Mouse (Mus musculus) intestine, embryonic 16.5 days (tissue): ENCODE measurements around the gene Pate4. TPM values are rescaled to one million over a fixed set of nuclear protein-coding genes. Genes with fewer than 3 reads are reported as not detected.
"Not testable (repeated sequence)": the region's sequence is repeated elsewhere in the genome, so short reads cannot be mapped to it uniquely, and the experiment has no call there.

Experiments
- ATAC-seq: fragments of 200-750 bp; cut with Nextera tagmentation; 2 replicates; pipeline ENCODE4 v1.8.0; 2017; ENCODE audit warnings: moderate TSS enrichment, moderate library complexity
- H3K27ac ChIP-seq: fragments of 300-500 bp; sonication (generic); 2 replicates; pipeline ENCODE4 v1.5.1; 2014; ENCODE audit warnings: mild to moderate bottlenecking, low read length
- H3K27me3 ChIP-seq: fragments of 300-500 bp; sonication (generic); replicated peaks from 2 replicates; pipeline ENCODE4 v1.6.1; 2014; ENCODE audit warnings: low read length, control low read depth, mixed read lengths; ENCODE audit not compliant: control insufficient read depth, insufficient read depth
- H3K36me3 ChIP-seq: fragments of 300-500 bp; sonication (generic); 2 replicates; pipeline ENCODE4 v1.6.1; 2014; ENCODE audit warnings: low read length, control low read depth; ENCODE audit not compliant: control insufficient read depth, insufficient read depth
- H3K4me1 ChIP-seq: fragments of 300-500 bp; sonication (generic); 2 replicates; pipeline ENCODE4 v1.6.1; 2014; ENCODE audit warnings: low read length, control low read depth, mixed read lengths; ENCODE audit not compliant: control insufficient read depth, insufficient read depth
- H3K4me2 ChIP-seq: fragments of 300-500 bp; sonication (generic); 2 replicates; pipeline ENCODE4 v1.6.1; 2014; ENCODE audit warnings: low read depth, low read length, control low read depth
- H3K4me3 ChIP-seq: fragments of 300-500 bp; sonication (generic); 2 replicates; pipeline ENCODE4 v1.5.1; 2014; ENCODE audit warnings: mild to moderate bottlenecking, low read length
- H3K9ac ChIP-seq: fragments of 300-500 bp; sonication (generic); 2 replicates; pipeline ENCODE4 v1.6.1; 2014; ENCODE audit warnings: low read depth, low read length
- H3K9me3 ChIP-seq: fragments of 300-500 bp; sonication (generic); 2 replicates; pipeline ENCODE4 v1.6.1; 2016; ENCODE audit warnings: low read length, control low read depth; ENCODE audit not compliant: control insufficient read depth
- WGBS: fragments of 180-500 bp; shearing (Covaris S2); extraction: QIAGEN DNeasy Blood & Tissue Kit; methylation state at CpG from one replicate; pipeline ENCODE4 v1.1.7; 2014; 5-methylcytosine and 5-hydroxymethylcytosine counted together
- polyA plus RNA-seq: library from polyadenylated mRNA; unstranded; fragments of >200 nt; fragmentation: Nextera tagmentation; extraction: Ambion mirVana; gene quantifications from 2 replicates; pipeline ENCODE4 v1.2.1, GENCODE M21; 2015

The Pate4 gene
- polyA plus RNA-seq, result not detected in 2 replicates

DNA sequence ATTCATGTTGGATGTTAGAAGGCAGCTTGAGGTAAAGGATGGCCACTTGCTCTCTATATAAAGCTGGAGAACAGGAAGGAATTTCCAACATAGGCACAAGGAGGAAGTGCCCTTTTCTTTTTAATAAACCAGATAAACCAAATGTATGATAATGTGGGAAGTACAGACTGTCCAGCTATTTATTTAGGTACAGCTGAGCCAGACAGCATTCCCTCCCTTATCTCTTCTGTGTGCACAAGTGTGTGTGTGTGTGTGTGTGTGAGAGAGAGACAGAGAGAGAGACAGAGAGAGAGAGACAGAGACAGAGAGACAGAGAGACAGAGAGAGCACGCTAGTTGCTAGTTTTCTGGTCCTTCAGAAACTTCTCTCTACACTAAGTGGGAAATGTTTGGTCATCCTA, at the start of gene Pate4:
Pate4 (minus strand) TSS at position 101 of the 400 bp plus-strand sequence.
- no peaks in the 10 kb centered on the region for H3K4me1 ChIP-seq
- no peak within 1 kb of the TSS for H3K27ac ChIP-seq
- no peak within 1 kb of the TSS for H3K4me2 ChIP-seq
- H3K36me3 ChIP-seq, result no peaks in the 10 kb centered on the region
- 86% methylated on average over 1 of the region's 1 CpGs for WGBS
- H3K9ac ChIP-seq, result no peak within 1 kb of the TSS
- no peak for ATAC-seq
- H3K4me3 ChIP-seq, result no peak within 1 kb of the TSS
- no peaks in the 10 kb centered on the region for H3K9me3 ChIP-seq
- H3K27me3 ChIP-seq, result no peaks in the 10 kb centered on the region

DNA sequence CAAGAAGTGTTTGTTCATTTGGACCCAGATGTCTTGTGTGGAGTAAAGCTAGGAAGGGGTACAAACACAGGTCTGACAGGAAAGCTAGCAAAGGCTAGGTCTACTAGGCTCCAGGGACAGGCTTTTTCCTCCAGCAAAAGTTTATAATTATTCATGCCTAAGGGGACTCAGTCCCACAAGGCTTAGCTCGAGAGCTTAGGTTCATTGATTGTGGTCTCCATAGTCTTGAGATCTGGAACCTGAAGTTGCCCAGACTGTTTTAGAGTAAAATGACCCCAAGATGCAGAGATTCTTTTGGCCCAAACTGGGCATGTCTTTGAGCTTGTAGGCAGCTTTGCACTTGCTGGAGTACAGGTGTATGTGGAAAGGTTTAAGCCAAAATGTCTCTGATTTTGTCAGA, 36.4 kb upstream of the Pate4 start, which contains the start of gene Pate3:
Pate3 (minus strand) TSS at position 101 of the 400 bp plus-strand sequence.
- 75% methylated on average over 1 of the region's 1 CpGs for WGBS
- ATAC-seq, result no peak

DNA sequence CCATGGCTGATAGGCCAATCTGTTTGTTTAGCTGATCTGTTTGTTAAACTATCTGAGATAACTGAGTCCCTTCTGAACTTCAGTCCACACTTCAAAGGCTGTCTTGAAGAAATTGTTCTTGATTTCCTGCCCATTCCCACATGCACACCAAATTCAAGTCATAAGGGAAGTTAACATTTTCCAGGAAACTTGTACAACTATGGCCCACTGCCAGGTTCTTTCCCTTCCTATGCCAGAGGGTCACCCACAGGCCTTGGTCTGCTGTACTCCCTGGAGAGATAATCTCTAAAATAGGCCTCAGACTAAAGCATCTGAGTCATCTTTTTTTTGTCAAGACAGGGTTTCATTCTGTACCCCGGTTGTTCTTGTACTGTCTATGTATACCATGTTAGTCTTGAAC, 21.2 kb upstream of the Pate4 start:
- H3K9me3 ChIP-seq, result no peaks in the 10 kb centered on the region
- no peaks in the 10 kb centered on the region for H3K36me3 ChIP-seq
- H3K27me3 ChIP-seq, result no peaks in the 10 kb centered on the region
- no peak overlapping the region for H3K4me3 ChIP-seq
- H3K4me1 ChIP-seq, result no peaks in the 10 kb centered on the region
- no peak for ATAC-seq
- no peak overlapping the region for H3K9ac ChIP-seq
- H3K27ac ChIP-seq, result no peak overlapping the region
- no peak overlapping the region for H3K4me2 ChIP-seq
- 98% methylated on average over 1 of the region's 1 CpGs for WGBS

More for the DNA sequence above, 36.4 kb upstream of the Pate4 start, which contains the start of gene Pate3:
- Histone ChIP-seq H3K27ac (no peak within 1 kb of the TSS), H3K27me3 (no peaks in the 10 kb centered on the region), H3K9ac (no peak within 1 kb of the TSS), H3K4me3 (no peak within 1 kb of the TSS), H3K9me3 (no peaks in the 10 kb centered on the region), H3K4me1 (no peaks in the 10 kb centered on the region), H3K4me2 (no peak within 1 kb of the TSS), H3K36me3 (no peaks in the 10 kb centered on the region)

DNA sequence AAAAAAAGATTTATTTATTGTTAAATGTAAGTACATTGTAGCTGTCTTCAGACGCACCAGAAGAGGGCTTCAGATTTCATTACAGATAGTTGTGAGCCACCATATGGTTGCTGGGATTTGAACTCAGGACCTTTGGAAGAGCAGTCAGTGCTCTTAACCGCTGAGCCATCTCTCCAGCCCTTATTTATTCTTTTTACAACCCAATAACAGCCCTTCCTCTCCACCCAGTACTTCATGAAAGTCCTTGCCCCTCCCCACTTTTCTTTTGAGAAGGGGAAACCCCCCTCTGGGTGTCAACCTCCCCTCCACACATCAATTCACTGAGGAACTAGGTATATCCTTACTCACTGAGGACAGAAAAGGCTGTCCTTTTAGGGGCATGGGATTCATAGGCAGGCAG, 5.0 kb upstream of the Pate4 start:
- H3K4me3 ChIP-seq, H3K4me1 ChIP-seq, ATAC-seq, H3K9me3 ChIP-seq, H3K27ac ChIP-seq, H3K27me3 ChIP-seq, H3K36me3 ChIP-seq, H3K4me2 ChIP-seq, H3K9ac ChIP-seq: not testable (repeated sequence)
- 66% methylated on average over 2 of the region's 2 CpGs for WGBS

DNA sequence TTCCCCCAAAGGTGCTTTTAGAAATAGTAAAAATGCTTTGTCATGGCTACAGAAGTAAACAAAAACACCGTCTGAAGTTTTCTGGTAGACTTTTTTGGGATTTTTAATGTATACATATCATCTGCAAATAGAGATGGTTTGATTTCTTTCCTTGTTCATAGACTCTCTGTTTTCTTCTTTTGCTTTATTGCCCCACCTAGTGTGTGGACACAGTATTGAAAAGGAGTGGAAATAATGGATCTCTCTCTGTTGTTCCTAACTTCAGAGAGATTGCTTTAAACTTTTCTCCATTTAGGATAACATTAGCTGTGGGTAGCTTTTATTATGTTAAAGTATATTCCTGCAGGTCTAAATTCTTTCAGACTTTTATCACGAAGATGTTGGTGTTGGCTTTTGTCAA, 2.3 kb upstream of the Pate4 start:
- Histone ChIP-seq H3K9me3 (no peaks in the 10 kb centered on the region), H3K27ac (no peak overlapping the region), H3K27me3 (no peaks in the 10 kb centered on the region), H3K36me3 (no peaks in the 10 kb centered on the region), H3K4me2 (no peak overlapping the region), H3K4me1 (no peaks in the 10 kb centered on the region), H3K4me3 (no peak overlapping the region), H3K9ac (no peak overlapping the region)
- WGBS, result 33% methylated on average over 2 of the region's 2 CpGs
- no peak for ATAC-seq

DNA sequence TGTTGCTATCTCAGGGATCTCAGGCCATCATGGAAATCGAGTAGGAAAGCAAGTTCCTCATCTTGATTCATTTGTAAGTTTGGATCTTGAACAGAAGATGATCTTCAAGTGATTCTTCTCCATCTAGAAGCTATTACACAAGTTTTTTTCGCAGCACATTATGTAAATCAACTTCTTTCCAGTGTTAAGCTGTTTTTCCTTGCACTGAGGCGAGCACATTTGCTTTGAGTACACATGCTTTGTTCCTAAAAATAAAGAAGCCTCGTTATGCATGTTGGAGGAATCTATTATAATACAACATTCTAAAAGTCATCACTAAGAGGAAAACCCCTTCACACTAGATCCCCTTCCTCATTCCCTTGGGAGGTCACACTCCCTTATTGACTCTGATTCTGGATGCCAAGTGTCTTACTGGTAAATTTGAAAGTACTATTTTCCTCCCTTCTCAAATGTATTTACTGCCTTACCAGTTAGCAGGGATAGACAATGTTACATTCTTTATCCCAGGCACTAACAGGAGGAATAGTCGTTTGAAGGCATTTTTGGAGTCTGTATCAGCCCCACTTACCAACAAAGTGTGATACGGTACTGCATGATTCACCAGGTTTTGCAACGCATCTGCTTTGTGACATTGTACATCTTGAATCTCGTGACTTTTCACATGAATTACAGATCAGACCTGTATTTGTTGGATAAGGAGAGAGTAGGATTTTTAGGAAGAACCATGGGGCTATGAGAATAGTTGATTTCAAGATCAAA, 3.9 kb downstream of the Pate4 start:
- Histone ChIP-seq H3K4me2 (no peak overlapping the region), H3K27me3 (no peaks in the 10 kb centered on the region), H3K9me3 (no peaks in the 10 kb centered on the region), H3K36me3 (no peaks in the 10 kb centered on the region), H3K4me3 (no peak overlapping the region), H3K4me1 (no peaks in the 10 kb centered on the region), H3K27ac (no peak overlapping the region), H3K9ac (no peak overlapping the region)
- WGBS, result 67% methylated on average over 8 of the region's 8 CpGs
- ATAC-seq, result no peak

DNA sequence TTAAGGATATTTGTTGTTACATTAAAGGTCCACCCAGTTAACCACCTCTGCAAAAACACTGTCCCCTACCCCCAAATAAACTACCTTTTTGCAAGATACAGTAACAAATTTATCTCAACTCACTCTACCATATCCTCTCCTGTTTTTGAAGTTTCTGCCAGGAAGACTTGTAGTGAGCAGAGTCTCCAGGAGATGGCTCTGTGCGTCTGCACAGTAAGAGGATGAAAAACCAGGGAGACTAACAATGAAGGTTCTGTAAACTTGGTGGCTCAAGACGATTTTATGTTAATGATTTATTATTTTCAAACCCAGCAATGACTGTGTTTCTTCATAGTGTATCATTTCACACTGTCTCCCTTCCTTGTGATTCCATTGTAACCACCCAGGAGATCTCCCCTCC, 18.8 kb downstream of the Pate4 start:
- Histone ChIP-seq H3K4me1 (no peaks in the 10 kb centered on the region), H3K27ac (no peak overlapping the region), H3K4me2 (no peak overlapping the region), H3K4me3 (no peak overlapping the region), H3K36me3 (no peaks in the 10 kb centered on the region), H3K9me3 (0 out of 2 replicates have a peak, but pooled peaks cover 3% of the 10 kb centered on the region), H3K27me3 (no peaks in the 10 kb centered on the region), H3K9ac (no peak overlapping the region)
- WGBS, result 7% methylated on average over 2 of the region's 2 CpGs
- no peak for ATAC-seq

DNA sequence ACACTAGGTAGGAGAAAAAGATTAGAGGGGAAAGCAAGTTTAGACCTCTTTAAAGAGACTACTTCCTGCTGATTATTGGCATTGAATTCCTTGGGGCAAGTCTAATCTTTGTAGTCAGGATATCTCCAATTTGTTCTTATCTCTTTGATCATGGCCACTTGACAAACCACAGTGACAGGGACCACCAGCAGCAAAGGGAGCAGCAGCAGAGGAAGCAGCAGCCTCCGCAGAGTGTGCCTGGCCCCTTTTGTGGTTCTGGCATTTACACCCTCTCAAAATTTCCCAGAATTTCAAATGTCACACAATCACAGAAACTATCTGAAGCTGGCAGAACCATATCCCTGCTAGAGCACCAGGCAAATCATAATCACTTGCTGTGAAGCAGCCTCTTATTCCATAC, 24.1 kb downstream of the Pate4 start:
- Histone ChIP-seq H3K4me3 (no peak overlapping the region), H3K9me3 (no peaks in the 10 kb centered on the region), H3K27me3 (no peaks in the 10 kb centered on the region), H3K9ac (no peak overlapping the region), H3K4me1 (no peaks in the 10 kb centered on the region), H3K27ac (no peak overlapping the region), H3K4me2 (no peak overlapping the region), H3K36me3 (no peaks in the 10 kb centered on the region)
- ATAC-seq, result no peak
- 45% methylated on average over 1 of the region's 1 CpGs for WGBS

DNA sequence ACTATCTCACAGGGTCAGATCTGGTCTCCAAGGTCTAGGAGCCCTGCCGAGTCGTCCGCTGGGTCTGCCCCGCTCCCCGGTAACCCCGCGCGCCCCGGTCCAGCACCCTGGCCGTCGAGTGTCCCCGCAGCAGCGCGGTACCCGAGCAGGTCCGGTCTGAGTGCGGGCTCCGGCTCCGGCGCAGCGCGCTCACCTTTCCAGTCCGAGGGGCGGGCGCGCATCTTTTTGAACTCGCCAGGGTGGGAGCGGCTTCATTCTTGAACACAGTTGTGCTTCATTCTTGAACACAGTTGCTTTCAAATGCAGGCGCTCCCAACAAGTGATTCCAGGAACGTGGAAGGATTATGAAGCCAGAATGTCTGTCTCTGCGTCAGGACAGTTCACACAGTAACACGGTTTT, 37.3 kb downstream of the Pate4 start:
- 5% methylated on average over 32 of the region's 32 CpGs for WGBS

More for the DNA sequence above, 37.3 kb downstream of the Pate4 start:
- no peak overlapping the region for H3K27ac ChIP-seq
- 0 out of 2 replicates have a peak, but pooled peaks cover 4% of the 10 kb centered on the region for H3K27me3 ChIP-seq
- no peak for ATAC-seq
- peak overlapping the region; percentile 31 for H3K4me3 ChIP-seq
- H3K36me3 ChIP-seq, result no peaks in the 10 kb centered on the region
- peaks cover 3% of the 10 kb centered on the region for H3K4me1 ChIP-seq
- H3K4me2 ChIP-seq, result peak overlapping the region; percentile 46
- H3K9me3 ChIP-seq, result no peaks in the 10 kb centered on the region
- peak overlapping the region; percentile 55; the same call in 1 of the 2 replicates for H3K9ac ChIP-seq
